Mouse (Mus musculus) heart, adult 18-20 months (tissue): ENCODE measurements around the gene Lpp. TPM values are rescaled to one million over a fixed set of nuclear protein-coding genes. Genes with fewer than 3 reads are reported as not detected.

Experiments
- DNase-seq, 2 experiments: peaks; one replicate each; pipeline ENCODE4 v3.0.0; 2021 to 2022; ENCODE audit warnings: mixed read lengths in 1 of 2
- total RNA-seq, 2 experiments: library from RNA; stranded (reverse); gene quantifications; 2 replicates each; pipeline ENCODE4 v1.2.3; 2021

Gene Lpp
- total RNA-seq, 2 experiments from 2014 or later = 20.7 to 25.2 TPM

DNA sequence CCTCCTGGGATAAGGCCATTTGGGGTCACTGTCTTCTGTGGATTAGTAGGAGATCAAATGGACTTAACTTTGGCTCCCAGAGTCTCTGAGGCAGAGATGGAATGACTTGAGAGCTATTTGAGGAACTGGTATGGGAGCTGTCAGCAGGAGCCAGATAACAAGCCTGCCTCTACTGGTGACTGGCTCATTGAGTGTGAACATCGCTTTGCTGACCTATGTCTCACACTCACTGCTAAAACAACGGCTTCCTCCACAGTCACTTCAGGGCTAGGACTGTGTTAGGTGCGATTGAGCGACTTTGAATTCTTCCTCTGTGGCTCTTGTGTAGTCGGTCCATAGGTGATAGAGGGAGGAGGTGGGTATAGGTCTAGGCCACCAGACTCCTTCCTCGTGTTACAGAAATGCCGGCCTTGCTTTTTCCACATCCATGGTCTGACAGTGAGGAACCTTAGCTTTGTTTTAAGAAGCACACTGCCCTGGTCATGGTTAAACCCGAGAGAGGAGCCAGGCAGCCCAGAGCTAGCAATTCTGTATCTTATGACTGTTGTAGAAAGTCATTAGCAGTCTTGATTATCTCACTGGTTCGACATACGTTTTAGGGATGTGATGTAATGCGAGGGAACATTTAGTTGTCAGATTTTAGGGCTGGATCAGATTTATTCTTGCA lies 108.5 kb downstream of the Lpp start:
- DNase-seq = peak in 1 of 2 experiments; percentile 43

DNA sequence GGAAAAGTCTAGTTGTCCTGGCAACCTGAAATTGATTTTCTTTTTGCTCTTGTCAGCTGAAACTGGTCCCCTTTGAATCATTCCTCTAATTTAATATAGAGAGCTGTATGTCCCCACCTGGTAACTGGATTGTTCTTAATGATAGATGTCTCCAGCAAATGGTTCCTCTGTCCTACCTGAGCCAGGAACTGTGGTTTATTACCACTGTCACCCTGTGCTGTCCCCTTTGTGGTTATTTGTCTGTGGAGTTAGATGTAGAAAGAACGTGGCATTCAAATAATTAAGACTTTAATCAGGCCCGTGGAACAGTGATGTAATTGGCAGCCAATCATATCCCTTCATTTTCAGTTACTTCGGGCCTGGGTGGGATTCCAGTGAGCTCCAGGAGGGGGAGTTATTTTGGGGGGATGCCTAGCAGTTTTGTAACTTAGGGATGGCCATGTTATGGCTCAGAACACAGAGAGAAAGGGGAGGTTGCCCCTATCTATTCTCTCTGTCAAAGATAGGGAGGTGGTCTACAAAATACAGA lies 109.1 kb downstream of the Lpp start:
- no peak for DNase-seq

DNA sequence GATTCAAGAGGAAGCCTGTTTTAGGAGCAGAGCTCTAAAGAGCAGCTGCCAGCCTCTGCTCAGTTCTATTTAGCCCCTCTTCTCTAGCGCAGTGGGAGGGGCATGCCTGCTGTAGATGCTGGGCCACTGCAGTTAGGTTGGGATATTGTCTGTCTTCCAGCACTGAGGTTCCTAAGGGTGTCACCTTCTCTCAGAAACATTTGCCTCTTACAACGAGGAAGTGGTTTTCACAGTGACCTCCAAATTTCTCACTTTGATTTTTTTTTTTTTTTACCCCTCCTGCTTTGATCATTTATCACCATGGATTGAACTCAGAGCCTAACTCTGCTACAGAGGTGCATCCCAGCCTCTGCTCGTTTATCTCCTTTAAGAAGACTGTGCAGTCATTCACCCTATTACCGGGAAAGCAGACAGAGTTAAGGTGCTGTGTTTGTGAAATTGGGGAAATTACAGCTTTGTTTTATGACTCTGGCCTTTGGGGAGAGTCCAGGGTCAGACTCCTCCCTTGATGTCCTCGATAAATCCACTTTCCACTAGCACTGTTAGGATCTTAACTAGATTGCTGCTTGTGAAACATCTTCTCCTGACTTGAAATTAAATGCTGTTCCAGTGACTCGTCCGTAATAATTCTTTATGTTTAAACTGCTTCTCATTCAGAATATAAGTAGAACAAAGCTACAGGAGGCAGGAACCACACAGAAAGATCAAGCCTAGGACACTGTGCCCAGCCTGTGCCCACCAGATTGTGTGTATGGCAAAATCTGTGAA lies 111.7 kb downstream of the Lpp start:
- no peak for DNase-seq

DNA sequence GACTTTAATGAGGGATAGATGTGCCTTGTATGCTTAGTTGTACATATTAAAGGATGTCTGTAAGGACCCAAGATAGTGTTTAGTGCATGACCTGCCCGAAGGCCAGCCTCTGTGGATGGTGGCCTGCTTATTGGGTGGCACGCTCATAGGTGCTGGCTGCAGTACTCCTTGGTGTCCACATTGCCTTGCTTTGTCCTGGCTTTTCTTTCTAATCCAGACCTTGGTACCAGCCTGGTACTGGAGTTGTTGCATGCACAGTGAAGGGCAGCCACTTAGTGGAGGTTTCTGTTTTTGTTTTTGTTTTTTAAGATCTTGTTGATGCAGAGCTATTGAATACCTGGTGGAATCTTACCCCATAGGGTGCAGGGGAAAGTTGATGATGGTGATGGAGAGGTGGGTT lies 112.9 kb downstream of the Lpp start:
- DNase-seq = no peak

DNA sequence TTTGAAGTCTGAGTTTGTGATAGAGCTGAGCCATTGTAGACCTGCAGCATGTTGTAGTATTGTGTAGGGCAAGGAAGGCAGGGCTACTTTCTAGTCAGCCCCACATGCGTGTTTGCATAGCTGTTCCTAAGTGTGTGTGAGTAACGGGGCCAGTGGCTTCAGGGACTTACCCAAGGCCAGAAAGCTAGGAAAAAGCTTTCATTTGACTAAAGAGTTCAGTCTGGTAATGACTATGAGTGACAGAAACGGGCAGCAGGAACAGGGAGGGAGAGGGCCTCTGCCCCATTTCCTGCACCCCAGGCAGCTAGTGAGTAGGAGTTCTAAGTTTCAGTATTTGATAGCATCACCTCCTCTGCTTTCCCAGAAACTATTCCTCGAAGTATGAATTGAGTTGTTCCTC lies 113.4 kb downstream of the Lpp start:
- no peak for DNase-seq

DNA sequence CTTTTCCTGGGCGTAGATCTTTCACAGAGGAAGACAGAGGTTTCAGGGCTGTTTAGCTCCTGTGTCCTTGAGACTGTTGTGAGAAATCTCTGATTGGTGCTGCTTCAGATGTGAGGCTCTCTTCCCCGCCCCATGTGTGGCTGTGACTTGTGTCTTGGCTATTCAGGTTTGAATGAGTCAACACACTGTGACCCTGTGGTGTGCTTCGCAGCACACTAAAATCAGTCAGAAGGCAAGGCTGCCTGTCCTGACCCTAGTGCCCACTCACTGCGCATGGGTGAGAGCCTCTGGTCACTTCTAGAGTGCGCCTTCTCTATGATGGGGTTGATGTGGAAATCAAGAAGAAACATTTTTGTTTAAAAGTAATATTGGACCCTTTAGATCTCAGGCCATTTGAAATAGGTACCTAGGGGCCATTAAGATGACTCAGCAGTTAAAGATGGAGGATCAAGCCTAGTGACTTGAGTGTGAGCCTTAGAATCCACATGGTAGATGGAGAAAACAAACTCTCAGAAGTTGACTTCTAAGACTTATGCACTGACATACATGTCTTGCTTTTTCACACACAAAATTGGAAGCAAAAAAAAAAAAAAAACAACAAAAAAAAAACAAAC lies 114.7 kb downstream of the Lpp start:
- no peak for DNase-seq

DNA sequence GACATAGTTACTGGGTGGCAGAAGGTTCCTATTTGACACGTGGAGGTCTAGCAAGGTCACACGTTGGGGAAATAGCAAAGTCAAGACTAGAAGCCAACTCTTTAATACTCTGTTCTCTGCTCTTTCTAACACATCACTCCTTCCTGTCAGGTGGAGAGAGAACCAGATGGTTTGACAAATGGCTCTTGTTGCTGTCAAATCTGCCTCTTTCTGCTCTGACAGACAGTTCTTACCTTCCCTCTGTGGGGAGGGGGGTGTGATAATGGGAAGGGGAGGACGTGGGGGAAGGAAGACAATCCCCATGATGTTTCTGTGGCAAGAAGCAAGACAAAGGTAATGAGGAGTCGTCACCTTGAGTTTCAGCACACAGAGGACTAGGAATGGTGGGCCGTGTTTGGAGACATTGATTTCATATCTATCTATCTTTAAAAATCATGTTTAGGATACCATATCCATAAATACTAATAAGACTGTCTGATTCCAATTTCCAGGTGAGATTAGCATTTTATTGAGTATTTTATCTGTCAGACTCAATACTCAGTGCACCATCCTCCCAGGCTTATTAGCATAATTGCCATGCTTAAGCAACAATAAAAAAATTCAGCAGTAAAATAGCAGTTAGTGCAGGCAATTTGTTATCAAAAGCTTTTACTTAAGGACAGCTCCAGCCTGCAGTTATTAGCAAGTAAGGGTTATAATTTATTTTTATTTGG lies 115.9 kb downstream of the Lpp start:
- DNase-seq = no peak

DNA sequence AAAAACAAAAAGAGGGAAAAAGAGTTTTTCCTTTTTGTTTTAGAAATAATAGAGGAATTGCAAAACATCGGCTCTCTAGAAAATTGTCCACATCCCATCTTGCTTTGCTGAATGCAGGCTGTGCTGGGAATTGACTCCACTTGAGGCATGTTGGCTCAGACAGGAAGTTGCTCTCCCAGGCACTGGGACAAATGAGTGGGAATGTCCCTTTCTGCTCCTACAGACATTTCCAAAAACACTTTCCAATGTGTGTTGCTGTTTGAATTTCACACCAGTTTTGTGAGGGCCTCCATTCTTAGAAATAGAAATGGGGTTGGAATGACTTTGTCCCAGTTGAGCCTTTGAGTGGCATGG lies 116.5 kb downstream of the Lpp start:
- DNase-seq = peak in 1 of 2 experiments; percentile 55

DNA sequence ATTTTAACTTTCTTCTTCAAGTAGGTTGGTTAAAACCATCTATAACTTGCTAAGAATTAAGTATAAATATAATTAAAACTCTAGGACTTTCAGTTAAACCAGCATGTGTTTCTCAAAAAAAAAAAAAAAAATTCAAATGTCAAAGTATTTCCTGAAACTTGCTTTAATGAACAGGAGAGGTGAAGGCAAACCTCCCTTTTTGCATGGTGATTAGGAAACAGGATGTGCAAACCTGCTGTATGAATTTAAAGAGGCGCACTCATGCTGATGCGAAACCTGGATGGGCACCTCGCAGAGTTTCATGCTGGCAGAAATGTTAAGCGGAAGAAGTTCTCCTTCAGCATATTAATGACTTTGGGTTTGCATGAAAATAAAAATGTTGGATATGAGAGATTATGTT lies 119.9 kb downstream of the Lpp start:
- DNase-seq = no peak

DNA sequence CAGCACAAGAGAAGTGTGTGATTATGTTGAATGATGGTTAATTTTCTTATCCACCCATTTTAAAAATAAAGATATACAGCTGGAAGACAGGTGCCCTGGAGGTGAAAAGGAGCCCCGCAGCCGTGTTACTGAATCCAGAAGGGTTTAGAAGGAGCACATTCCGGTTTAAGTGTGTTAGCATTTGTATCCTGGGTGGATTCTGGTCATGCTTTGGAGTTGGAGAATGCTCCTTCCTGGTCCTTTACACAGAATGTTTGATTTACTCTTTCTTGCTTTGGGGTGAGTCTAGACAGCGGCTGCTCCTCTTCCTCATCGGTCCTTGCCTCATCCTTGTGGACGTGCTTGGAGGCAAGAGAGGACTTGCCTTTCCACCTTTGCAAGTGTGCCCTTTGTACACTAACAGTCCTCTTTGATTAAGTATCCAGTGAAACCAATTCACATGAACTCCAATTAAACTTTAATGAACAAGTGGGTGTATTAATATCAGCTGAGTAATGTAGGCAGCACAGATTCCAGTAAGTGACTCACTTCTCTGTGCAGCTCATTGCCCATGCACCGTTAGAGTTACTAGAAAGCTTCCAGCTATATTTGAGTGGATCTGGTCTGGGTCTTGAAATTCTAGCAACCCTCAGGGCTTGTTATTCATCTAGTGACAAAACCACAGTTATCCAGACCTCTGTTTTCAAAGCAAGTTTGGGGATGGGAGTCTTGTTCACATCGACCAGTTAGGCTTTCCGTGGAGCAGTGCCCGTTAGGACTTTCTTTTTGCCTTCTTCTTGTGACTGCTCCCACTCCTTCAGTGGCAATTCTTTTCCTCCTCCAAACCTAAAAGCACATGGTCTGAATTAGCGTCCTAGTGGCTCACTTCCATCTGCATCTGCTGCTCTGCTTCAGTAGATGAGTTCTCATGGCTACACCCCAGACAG lies 121.8 kb downstream of the Lpp start:
- no peak for DNase-seq

DNA sequence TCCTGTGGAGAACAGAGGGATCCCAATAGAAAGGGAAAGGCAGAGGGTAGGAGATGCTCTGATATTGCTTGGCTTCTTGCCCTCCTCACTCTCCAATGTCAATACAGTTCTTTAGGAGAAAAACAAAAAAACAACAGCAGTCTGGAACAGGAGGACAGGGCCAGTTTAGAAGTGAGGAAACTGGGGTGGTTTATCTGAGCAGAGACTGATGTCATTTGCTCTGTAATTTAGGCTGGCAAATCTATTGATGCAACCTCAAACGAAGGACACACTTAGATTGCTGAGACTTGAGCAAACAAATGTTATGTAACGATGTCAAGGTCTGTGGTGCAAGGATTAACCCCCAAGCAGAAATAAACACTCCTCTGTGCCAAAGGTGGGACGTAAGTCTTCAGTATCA lies 123.7 kb downstream of the Lpp start:
- DNase-seq = no peak

DNA sequence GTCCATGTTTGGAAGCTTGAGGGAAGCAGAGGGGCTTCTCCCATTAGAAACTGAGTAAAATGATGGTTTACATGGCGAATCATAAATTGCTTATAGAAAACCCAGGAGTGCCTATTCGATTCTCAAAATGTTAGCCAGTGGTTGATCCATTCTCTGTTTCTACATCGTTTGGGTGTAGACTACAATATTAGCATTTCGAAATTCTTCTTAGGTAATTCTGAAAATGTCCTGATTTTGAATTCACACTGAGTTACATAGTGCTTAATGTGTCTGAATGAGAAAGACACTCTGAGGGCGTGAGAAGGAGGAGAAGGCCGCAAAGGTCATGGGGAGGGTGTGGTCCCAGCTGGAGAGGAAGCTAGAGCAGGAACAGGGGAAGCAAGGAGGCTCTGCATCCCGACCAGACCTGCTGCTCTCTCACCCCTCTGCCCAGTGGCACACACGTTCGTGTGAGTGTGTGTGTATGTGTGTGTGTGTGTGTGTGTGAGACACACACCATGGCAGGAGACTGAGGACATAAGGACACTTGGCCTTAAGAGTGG lies 124.3 kb downstream of the Lpp start:
- peak; percentile 49 to 66 for DNase-seq

DNA sequence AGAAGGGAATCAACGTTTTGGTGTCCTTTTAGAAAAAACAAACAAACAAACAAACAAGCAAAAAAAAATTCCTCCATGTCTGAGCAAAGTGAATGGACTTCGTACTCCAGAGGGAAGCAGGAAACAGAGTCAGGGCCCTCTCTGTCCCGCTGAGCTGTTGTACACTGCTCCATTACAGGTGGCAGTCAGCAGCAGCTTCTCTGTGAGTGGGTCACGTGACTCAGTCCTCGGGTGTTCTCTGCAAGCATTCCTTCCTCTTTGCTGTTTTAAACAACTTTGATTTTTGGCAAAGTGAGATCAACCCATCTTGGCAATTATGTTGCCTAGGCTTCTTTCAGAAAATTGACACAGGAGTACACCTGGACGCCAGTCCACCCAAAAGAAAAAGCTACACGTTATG lies 125.5 kb downstream of the Lpp start:
- DNase-seq = no peak

DNA sequence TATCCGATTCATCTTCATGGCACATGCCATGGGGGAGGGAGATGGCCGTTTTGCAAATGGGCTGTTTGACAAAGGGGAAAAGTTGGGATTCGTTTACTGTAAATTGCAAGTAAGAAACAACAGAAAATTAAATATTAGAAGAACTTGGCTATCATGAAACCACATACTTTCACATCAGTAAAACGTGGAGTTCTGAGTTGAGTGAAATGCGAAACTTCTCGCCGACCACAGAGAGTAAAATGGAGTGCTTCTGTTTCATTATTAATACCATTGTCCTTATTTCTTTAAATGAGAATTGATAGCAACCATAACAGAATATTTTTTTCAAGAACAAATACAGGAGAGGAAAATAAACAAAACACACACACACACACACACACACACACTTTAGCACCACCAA lies 133.9 kb downstream of the Lpp start:
- DNase-seq = no peak

DNA sequence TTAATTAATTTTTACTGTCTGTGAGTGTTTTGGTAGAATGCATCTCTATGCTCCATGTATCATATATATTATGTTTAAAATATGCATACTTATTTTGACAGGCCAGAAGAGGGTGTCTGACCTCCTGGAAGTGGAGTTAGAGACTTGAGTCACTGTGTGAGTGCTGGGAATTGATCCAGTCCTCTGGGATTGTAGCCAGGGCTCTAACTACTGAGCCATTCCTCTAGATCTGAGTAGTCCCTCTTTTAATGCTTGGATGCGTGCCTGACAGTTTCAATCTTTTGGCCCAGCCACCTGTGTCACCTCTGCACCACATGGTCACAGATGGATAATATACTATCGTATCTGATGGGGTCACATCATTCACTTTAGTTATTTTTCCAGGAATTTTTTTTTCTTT lies 138.4 kb downstream of the Lpp start:
- DNase-seq = no peak

DNA sequence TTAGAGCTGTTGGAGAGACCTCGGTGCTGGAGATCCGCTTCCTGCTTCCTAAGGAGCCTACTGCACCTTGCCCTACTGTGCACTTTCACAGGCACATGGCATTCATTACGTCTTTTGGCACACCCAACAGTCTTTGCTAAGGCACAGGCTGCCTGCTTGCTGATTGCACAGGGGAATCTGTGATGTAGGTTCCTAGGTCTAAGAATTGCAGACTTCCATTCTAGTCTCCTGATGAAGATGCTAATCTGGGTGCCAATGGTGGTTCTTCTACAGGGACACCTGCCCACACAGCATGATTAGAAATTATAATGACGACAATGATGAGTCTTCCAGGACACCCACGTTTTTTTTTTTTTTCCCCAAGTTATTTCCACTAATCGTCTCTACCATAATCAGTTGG lies 141.9 kb downstream of the Lpp start:
- DNase-seq = no peak

DNA sequence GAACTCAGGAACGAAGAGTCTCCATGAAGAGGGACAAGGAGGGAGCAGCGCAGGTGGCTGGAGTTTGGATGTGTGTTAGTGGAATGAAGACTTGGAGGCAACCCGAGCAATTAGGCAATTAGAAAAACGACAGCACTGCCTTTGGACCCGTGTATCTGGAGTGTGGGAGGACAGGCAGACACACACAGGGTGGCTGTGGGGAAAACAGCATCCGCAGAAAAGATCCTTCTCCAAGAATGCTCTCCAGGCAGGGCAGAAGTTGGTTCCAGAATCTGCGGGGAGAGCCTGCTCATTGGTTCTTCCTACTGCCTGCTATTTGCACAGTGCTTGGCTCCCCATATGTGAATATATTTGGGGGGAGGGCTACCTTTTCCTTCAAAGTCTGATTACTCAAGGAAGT lies 143.0 kb downstream of the Lpp start:
- DNase-seq = no peak

DNA sequence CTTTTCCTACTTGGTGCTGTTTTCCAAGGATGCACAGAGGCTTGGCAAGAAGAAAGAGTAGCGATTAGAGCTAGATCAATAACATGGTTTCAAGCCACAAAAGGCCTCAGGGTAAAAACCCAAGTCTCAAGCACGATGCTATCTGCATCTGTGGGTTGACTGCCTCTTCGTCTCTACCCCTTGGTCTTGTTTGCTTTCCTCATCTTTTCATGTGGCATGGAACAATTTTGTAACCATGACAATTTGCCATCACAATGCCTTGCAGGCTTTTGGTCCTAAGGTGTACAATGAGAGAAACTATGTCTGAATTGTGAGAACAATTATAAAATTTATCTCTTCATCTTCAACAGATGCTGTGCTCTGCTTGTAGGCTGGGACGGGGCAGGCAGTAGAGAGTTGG lies 145.7 kb downstream of the Lpp start:
- DNase-seq = no peak

DNA sequence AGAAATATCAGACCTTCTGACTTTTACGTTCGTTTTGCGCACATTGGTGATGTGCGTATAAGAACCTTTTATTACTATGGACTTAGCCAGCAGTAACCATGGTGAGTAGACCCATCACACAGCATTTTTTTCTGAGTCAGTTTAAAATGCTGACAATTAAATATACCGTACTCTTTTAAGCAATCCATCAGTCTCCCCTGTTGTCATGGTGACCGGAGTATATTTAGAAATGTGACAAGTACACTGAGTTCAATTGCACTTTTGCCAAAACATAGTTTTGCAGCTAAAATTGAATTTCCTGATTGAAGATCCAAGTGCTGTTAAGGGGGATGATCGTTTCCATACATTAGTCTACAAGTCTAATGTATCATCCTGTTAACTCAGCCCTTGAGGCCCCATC lies 149.6 kb downstream of the Lpp start:
- no peak for DNase-seq

DNA sequence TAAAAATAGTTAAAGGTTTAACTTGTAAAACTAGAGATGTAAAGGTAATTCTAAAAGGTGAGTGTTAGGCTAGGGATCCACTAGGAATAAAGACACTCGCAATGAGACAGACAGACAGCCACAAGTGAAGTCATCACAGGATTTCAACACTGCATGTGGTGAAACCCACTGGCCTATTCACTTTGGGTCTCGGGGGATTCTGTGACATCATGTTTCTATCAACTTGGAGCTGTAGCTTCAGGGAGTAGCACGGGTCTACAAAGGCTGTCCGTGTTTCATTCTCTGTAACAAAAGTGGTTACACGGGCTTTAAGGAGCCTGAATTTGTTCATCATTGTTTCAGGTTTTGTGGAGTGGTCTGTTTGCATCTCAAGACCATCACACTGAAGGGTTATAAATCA lies 152.1 kb downstream of the Lpp start:
- no peak for DNase-seq

DNA sequence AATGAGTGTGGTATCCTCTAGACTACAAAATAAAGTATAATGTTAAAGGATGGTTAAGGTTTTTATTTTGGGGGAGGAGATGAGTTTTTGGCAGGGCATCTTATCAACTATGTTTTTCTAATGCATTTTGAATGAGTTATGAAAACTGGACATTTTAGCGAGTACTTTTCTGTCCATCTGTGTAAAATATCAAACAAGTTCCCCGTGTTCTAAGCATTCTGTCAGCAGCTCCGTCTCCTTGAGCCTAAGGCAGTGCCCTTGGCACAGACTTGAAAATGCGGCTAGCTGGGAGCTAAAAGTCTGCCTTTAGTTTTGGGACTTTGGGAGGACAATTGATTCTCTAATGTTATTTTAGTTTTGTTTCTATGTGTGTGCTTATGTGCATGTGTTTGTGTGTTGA lies 165.2 kb downstream of the Lpp start:
- no peak for DNase-seq
